Mouse (Mus musculus) G1E (cell line): ENCODE measurements around the gene Wdr73.

ENCODE experiments used
- CTCF ChIP-seq: IDR thresholded peaks from 2 replicates; pipeline ENCODE4 v1.5.1; 2012; ENCODE audit warnings: low read depth, low read length, inconsistent platforms, mixed read lengths
- GATA1 ChIP-seq: IDR thresholded peaks from 2 replicates; pipeline ENCODE4 v1.6.1; 2012; ENCODE audit warnings: borderline replicate concordance, low read length, inconsistent platforms, mixed read lengths

DNA sequence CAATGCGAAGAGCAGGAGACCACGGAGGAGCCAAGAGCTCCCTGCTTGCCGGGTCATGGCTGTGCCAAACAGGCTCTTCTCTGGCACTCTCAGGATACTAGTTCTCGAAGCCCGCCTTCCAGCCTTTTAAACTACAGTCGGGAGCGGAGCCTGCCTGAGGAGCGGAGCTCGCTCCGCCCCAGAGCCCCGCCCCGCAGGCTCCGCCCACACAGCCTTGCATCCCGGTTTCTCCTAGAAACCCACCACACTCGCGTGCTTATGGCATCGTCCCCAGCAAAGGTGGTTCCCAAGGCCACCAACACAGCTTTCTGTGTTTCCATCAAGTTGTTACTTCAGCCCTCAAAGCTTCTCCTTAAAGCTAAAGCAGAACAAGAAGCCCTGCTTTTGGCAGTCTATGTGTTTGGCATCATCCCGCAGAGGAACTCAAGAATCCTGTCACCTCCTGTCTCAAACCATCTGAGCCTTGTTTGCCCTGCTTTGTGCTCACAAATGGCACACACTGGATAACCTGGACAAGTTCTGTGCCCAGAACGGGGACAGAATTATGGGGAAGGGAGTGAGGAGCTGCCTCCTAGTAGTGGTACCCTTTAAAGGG lies 3.9 kb upstream of the Wdr73 start, which contains the start of gene Nmb:
- TF ChIP-seq CTCF, result no peak
- TF ChIP-seq GATA1, result no peak
